Mouse (Mus musculus) kidney, adult 11 months (tissue): Measurements from ENCODE around the gene Ctnna2.

Experiments
- DNase-seq: peaks from one replicate; pipeline ENCODE4 v3.0.0; 2022

Ctnna2 gene

DNA sequence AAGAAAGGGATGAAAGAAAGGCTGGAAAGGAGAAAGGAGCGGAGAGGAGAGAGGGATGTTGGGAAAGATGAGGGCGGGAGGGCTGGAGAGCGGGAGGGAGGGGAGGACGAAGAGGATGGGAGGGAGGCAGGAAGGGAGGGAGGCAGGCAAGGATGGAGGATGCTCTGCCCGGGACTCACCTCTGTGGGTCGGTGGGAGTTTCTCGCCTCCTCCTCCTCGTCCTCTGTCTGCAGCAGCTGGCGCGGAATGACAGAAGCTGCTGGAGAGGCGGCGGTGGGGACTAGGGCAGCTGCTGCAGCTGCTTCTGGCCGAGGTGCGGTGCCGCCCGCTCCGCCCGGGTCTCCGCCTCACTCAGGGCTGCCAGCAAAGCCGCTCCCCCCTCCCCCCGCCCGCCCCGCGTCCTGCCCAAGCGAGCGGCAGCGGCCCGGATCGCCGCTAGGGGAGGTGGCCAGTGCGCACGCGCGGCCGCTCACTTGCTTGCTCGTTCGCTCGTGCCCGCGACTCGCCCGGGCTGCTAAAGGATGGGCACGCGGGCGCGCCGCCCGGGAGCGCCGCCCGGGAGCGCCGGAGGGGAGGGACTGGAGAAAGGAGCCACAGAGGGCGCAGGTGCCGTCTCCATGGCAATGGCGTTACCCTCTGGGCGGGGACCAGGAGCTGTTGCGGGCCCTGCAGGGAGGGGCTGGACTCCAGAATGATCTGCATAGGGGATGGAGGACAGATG, at the start of gene Ctnna2:
Gene Ctnna2, minus strand, starts transcription at position 459 of the 721 bp plus-strand sequence.
- DNase-seq: peak; percentile 60

DNA sequence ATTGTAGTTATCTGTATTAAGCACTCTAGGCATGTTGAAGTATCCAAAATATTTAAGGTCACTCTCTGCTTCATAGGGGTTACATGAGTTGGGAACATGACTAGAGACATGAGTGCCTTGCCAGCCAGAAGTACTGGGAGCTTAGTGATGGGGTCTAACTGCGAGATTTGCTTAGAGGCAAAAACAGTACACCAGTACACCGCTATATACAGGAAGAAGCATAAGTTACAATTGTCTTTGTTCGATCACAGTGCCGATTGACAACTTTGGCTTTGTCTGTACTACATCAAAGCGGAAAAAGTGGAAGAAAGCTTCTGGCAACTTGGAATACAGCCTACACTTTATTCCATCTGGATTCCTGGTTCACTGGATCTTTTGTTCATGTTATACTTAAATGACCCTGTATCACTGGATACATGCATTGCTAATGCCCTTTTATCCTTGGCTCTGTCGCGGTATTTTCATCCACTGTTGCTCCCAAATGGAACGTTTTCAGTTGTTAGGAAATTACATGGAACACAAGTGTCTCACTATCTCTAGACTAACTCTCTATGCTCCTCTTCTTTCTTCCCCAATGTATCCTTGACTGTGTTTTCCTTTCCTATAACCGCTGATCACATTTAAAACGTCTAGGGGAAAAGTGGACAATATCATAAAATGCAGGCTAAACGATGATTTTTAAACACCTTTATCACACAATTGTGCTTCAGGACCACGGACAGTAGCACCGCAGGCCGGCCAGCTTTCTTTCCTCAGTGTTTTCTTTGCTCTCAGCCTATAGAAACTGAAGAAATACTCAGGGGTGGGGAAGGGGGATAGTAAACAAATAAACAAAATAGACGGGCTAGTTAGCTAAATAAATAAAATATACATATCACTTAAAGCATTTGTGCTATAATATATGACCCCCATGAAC, 896 bp upstream of the Ctnna2 start:
- no peak for DNase-seq

DNA sequence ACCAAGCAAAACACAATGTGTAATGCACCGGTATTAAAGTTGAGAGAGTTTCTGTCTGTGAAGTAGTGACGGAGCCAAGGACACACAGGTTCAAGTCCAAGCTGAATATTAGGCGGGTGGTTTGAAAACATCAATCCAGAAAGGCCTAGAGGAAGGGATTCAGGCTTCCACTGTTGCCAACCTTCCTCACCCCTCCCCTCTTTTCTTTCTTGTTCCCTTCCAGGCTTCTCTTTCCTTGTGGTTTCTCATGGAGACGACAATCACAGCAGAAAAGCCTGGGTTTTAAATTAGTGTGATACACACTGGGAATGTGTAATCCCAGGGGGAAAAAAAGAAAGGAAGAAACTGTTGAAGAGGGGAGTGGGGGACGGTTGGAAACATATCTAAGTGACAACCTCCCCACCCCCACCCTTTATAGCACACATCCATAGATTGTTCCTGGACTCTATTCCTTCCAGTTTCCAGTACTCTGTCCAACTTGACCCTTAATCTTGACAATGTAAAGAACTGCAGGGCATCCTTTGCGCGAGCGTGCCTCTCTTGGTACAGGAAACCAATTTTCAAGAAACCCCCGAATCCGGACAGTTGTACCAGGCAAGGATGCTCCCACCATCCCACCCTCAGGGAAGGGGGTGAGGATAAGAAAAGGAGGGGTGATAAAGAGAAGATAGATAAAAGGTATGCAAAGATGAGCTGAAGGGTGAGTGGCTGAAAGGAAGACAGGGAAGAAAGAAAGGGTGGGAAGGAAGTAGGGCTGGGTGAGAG, 841 bp downstream of the Ctnna2 start:
- DNase-seq: no peak

DNA sequence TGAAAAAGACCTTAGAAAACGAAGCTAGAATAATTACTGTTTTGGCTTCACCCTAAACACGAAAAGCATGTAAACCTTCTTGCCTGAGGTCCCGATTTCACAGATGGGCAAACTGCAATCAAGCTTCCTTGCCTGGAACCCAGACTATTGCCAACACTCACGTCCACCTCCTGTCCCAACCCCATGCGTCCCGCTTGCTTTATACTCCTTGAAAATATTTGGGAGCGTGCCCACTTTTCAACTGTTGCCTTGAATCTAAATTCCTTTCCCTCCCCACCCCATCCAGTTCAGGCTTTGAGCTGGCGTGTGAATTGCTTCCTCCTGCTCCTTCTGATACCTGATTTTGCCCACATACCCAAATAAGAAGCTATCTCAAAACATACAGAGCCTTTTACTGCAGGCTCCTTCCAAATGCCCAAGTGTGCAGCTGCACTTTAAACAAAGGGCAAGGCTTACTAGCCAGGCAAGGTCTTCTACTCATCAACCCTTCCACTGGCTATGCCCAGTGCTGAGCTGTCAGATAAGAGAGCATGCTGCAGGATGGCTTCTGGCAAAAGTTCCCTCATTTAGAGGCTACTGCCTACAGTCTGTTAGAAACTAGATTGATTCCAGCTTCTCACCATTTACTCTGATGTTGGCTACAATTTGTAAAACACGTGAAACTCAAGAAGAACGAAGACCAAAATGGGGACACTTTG, 8.8 kb downstream of the Ctnna2 start:
- DNase-seq: no peak

DNA sequence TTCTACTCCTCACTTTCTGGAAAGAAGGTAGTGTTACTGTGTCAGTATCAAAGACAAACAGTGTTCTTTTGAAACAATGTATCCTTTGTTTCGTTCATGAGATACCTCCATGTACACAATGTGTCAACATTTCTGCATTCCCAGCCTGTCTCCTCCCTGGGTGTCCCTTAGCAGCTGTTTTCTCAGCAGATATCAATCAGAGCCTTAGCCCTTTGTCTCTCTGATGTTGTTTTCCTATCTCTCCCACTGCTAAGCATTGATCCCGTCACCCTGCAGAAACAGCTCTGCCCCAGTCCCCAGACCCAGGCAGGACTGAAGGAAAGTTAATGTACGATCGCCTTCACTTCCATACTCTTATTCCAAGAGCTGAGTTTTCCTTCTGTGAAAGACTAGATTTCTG, 9.7 kb downstream of the Ctnna2 start:
- DNase-seq: no peak

DNA sequence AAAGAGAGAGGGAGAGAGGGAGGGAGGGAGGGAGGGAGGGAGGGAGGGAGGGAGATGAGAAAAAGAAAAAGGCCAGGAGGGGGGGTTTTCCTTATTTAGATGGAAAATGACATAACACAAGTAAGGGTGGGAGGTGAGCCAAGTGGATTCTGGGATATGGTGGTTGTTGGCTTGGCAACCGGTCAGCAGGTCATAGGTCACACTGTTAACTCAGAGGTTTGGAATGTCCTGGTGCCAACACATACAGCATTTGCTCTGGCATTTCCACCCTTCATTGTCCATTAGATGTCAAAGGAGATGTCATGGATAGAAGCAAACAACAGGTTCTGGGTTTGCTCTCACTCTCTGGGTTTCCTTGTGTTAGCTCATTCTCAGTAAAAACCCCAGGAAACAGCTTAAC, 17.5 kb downstream of the Ctnna2 start:
- DNase-seq: no peak

DNA sequence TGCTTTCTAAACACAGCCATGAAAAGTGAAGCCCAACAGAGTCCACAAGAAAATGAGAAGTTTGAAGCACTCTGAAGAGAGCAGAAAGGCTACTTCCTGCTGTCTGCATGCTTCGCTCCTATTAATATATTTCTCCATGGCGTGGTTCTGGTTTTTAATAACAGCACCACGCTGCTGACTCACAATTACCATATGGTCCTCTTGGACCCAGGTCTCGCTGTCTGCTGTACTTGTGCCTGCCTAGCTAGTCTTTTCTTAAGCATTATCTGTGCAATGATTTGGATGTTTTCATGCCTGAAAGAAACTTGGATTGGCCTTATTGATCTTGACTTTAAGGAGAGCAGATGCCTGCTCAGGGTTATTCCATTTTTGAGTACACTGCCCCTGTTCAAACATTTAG, 28.2 kb downstream of the Ctnna2 start:
- no peak for DNase-seq

DNA sequence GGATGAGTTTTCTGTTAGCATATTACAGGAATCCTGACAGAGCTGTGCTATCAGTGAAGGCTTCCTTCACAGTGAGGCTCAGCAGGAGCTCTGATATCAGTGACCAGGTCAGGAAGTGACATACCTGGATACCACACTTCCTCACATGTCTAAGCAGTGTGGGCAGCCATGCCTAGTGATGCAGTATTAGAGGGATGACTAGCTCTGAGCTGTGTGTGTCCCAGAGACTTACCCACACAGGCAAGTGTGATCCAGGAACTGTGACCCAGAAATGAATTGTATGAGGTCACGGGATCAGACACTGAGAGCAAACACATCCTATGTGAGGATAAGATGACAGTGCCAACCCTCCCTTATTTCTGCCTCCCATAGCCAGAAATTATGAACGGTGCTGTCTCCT, 28.8 kb downstream of the Ctnna2 start:
- DNase-seq: no peak

DNA sequence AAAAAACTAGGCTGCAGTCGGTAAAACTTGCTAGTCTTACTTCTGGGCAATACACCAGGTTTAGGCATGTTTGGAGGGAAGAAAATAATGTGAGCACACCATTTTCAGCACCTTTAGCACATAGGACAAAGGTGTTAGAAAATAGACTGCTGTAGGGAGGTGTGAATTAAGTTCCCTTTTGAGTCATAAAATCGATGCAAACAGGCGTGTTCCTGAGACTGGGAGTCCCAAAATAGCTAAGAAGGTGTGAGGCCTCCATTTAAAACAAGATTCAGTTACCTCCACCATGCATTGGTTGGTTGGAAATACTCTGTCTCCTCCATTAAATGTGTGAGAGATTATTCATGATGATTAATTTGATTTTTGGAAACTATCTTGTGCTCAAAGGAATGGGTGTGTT, 50.1 kb downstream of the Ctnna2 start:
- DNase-seq: no peak

DNA sequence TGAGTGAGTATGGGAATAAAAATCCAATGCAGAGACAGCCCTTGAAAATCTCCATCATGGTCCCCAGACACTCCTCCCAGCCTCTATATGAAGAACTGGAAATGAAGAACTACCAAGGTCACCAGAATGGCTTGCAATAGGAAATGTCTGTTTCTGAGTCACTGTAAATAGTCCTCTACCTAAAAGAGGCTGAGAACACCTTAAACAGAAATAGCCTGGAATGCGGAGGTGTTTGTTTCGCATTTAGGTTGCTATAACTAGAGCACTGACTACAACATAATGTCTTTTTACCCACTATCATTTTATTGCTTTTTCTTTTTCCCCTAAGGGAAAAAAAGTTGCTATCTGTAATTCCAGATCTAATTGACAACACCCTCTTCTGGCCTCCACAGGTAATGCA, 106.3 kb downstream of the Ctnna2 start:
- no peak for DNase-seq

DNA sequence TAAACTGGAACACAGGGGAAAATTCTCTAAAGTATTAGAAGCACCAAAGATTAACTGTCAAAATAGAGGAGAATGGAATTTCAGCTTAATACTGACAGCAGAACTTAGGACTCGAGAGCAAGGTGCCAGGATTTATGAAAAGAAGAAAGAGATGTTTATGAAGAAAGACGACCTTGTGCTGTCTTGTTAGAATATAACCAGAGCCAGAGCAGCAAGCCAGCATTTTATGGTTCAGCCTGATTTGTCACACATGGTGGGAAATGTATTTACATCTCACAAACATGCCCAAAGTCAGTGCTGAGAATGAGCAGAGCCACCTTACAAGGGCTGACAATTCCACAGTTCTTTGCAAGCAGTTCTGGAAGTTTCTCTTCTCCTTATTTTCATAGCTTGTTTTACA, 110.2 kb downstream of the Ctnna2 start:
- DNase-seq: no peak

DNA sequence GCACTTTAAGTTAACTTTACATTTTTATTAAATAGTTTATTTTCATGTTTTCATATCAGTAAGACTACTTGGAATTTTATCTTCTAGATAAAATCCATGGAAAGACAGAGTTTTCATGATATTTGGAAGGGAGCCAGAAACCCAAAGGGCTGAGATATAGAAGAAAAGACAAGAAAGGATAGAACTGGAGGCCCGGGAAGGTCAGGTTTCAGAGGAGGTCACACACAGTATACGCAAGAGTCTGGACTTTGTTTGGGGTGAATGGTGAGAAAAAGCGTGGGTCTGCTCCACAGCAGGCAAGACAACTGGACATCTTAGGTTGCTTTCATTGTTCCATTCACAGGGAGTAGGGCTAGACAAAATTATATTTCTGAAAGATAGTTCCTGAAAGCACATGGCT, 111.4 kb downstream of the Ctnna2 start:
- no peak for DNase-seq

DNA sequence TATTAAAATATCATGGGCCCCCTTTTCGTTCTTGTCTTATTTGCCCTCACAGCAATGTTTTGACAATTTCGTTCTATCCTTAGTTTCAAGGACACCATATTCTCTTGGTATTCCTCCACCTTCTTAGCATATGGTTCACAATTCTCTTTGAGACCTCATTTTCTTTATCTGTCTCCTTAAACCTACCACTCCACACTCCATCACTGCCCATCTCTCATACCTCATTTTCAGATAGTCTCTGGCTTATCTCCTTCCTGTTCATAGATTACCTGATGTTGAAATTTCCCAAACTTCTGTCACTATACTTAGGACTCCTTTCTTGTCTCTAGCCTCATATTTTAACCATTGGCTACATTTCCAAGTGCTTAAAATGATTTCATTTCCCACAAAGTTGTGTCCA, 116.1 kb downstream of the Ctnna2 start:
- no peak for DNase-seq

DNA sequence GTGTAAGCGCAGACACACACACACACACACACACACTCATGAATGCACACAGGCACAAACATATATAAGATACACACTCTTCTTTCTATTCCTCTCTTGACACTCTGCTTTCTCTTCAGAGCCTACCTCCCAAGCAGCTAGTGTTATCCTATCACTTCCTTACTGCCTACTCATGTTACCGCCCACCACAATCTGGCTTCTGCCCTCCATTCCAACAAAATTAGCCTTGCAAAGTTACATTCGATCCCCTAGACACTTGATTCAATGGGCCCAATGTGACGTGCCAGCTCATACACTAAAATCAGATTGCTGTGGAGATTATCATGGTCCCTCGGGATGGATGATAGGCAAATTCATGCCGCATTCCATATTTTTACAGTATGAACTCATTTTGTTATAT, 116.7 kb downstream of the Ctnna2 start:
- DNase-seq: no peak

DNA sequence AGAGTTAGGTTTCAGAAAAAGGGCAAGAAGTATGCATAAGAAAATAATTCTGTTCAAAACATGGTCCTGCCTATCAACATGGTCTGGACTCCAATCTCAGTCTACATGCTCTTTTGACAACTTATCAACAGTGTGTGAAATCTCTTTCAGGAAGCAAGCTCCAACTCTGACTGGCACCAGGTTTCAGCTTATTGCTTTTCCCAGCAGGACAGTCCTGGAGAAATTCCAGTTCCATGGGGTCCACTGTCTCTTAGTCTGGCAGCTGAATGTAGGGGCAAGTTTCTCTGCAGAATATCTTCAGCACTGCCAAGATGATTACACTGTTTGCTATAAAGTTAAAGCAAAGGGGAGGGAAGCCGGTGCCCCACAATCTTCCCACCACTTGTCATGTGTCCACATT, 130.1 kb downstream of the Ctnna2 start:
- DNase-seq: no peak

DNA sequence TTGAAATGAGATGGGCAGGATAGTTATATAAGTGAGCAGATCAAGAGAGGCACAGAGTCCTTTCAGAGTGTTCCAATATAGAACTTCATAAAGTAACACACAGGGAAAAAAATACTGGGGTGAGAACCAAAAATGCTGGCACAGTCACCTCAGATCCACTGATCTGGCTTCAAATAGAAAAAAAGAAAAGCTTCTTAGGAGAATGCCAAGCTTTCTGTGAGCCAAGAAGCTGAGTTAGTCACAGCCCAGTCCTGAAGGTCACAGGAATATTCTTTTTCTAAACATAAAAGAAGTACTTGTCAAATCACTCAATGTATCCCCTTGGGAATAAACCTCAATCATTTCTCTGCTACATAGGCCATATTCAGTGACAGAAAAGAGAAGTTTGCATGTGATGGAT, 130.7 kb downstream of the Ctnna2 start:
- no peak for DNase-seq

DNA sequence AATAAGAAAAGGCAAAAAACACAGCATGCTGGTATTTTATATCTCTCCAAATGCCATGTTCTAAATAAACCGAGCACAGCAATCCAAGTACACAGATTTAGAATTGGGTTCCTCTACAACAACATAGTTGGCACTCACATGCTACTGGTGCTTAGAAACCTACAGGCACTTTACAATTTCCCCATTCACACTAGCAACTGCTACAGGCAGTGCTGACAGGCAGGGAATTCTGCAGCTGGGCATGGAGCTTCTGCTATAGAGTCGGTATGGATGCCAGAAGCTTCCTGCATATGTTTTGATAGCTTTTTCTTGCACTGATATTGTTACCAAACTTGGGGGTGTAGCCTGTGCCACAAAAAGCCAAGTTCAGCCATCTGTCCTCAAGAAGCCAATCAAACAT, 131.8 kb downstream of the Ctnna2 start:
- no peak for DNase-seq

DNA sequence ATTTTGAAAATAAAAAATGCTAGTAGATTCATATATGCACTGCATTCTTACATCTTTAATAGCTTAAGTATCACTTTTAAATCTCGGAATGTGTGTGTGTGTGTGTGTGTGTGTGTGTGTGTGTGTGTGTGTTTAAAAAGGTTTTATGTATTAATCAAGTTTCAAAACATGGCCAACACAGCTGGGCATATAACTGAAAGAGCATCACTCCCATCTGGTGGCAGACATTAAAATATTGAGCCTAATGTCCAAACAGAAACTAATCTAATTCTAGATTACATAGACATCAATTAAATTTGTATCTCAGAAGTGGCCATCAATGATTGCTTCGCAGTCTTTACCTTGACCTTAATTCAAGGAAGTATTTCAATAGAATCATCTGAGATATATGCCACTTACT, 140.4 kb downstream of the Ctnna2 start:
- DNase-seq: no peak

DNA sequence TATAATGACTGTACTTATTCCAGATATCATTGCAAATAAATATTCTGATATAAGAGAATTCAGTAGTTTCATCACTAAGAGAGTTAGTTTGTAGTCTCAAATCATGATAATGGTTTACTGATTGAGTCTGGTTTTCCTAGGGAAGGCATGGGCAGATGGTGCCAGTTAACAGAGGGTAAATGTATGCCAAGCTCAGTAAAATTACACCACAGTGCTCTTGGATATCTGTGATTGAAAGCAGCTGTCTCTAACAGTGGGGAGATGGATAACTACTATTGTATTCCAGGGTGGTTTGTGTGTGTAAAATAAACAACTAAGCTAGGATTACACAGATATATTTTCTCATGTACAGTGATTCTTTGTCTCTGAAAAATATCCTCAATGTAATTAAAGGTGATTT, 140.8 kb downstream of the Ctnna2 start:
- DNase-seq: no peak

DNA sequence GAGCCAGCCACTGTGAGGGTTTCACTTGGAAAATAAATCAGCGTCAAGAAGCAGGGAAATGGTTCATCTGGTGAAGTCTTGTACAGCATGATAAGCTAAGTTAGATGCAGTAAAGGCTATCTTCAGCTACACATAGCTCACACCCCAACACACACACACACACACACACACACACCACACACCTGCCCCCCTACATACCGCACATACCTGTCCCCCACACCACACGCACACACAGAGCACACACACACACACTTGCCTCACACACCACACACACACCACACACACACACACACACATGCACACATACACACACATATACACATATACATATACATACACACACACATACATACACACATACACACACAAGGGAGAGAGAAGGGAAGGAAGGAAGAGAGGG, 142.0 kb downstream of the Ctnna2 start:
- DNase-seq: no peak

DNA sequence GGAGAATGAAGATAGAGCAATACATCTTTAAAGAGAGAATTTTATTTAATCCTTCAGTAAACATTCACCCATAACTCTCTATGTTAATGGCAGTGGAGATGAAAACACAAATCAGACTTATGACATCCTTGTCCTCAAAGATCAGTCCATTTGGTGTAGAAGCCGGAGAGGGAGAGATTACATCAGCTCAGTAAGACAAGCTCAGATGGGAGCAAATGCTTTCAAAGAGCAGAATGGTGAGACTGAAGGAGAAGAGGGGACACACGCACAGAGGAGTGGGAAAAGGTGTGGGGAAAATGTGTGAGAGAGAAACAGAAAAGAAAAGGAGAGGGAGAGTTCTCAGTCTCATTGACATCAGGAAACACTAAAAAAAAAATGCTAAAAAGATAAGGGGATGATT, 144.8 kb downstream of the Ctnna2 start:
- DNase-seq: no peak

DNA sequence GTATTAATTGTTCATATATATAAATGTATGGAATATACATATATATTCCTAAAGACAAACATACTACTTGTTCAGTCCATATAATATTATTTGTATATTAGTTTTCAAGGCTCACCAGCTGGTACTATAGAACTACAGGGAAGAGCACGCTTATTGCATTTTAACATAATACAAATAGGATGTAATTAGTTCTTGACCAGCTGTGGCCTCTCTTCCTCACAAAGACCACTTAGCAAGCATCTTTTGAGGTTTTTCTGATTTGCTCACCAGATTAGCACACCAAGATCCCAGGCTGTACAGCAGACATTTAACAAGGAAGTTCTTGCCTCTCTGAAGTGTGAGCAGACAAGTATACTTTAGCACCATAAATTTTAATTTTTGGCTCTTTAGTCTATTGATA, 152.0 kb downstream of the Ctnna2 start:
- DNase-seq: no peak

DNA sequence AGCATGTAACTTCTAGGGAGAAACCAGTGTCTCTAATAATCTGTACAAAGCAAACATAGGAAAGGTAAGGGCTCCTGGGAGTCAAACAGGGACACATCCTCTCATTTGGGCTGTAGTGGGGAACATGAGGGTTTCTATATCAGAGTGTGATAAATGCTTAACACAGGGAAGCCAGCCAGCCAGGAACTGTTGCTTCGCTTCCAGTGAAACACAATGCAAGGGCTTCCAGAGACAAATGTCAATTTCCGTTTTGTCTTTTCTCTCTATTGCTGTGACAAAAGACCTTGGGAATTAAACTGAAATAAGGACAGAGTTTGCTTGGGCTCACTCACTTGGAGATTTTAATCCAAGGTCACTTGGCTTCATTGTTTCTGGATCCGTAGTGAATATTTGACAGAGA, 162.4 kb downstream of the Ctnna2 start:
- no peak for DNase-seq
